Mouse (Mus musculus) frontal cortex, adult 2 months (tissue): ENCODE measurements around the gene Sox5. TPM values are rescaled to one million over a fixed set of nuclear protein-coding genes. Genes with fewer than 3 reads are reported as not detected.
A peak's percentile ranks its signal among the peaks of the same experiment; 100 is the strongest.
"Not testable (repeated sequence)": the region's sequence is repeated elsewhere in the genome, so short reads cannot be mapped to it uniquely, and the experiment has no call there.

Source experiments
- DNase-seq, 2 experiments: peaks; one replicate each; pipeline ENCODE4 v3.0.0; 2022; ENCODE audit warnings: low spot score in 1 of 2; ENCODE audit errors: extremely low spot score in 1 of 2
- polyA plus RNA-seq: library from polyadenylated mRNA; depleted of rRNA; stranded (reverse); fragments of >200 nt; gene quantifications from 2 replicates; pipeline ENCODE4 v1.2.3, GENCODE M21; 2012

Gene Sox5
- polyA plus RNA-seq, 1 experiment = 27.9 TPM

DNA sequence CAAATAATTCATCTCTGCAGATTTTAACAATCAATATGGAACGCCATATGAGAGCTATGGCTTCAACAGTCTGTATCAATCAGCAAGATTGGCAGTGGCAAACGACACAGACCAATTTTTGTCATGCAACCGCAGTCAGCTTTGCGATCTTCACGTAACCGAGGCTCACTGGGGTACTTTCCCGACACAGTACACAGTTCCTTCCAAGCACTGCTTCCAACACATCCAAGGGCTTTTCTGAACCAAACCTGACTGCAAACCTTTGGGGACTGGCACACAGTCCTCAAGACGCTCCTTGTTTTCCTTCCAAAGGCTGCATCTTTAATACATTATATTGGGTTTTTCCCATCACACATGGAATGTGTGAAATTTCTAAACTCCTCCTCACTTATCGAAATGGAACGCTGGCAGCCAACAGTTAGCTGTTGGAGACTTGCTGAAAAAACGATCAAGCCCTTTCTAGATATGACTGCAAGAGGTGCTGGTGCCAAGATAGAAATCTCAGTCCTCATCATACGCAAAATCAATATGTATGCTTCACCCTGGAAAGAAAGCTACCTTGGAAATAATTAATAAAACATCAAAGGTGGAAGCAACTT, 474.1 kb downstream of the Sox5 start:
- DNase-seq = no peak

DNA sequence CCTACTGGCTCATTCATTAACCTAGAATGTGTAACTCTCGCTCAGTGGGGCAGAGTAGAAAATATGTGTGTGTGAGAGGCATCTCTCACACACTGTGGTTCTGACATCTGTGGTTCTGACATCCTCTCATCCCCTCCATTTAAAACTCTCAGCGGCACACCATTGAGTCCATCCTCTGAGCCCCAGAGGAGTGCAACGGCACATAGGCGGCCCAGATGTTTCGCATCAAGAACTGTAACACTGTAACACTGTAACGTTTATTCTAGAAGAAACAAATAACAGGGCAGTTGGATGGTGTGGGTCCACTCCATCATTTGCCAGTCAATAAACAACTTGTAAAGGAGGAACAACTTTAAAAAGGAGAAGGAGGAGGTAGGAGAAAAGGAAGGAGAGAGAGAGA, 479.0 kb downstream of the Sox5 start:
- no peak for DNase-seq

DNA sequence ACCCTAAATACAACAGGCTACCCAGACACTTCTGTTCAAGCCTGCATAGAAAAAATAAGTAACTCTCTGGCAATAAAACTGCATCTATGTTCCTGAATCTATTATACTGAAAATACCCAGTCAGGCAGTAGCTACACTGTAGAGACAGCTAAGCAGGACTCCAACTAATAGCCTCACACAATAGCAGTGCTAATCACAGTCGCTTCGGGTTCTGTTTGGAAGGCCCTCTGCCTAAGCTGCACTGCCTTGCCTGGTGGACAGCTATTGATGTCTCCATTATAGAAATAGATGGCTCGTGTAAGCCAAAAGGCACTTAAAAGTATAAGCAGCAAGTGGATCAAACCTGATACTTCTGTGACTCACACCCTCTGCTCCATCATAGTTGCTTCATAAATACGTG, 480.7 kb downstream of the Sox5 start:
- DNase-seq = no peak

DNA sequence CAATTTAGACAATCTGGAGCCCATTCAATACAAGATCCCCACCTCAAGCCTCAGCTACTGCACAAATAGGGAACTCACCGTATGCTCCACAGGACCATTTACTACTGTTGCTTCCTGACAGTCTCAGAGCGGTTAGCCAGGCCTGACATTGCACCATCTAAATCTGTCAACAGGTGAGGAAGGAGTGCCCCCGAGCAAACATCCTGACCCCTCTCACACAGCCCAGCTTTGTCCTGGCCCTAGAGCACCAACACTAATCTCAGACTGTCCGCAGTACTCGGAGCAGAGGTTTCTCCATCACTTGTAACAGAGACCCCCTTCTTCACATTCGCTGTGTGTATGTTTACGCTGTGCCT, 482.3 kb downstream of the Sox5 start:
- DNase-seq = no peak

DNA sequence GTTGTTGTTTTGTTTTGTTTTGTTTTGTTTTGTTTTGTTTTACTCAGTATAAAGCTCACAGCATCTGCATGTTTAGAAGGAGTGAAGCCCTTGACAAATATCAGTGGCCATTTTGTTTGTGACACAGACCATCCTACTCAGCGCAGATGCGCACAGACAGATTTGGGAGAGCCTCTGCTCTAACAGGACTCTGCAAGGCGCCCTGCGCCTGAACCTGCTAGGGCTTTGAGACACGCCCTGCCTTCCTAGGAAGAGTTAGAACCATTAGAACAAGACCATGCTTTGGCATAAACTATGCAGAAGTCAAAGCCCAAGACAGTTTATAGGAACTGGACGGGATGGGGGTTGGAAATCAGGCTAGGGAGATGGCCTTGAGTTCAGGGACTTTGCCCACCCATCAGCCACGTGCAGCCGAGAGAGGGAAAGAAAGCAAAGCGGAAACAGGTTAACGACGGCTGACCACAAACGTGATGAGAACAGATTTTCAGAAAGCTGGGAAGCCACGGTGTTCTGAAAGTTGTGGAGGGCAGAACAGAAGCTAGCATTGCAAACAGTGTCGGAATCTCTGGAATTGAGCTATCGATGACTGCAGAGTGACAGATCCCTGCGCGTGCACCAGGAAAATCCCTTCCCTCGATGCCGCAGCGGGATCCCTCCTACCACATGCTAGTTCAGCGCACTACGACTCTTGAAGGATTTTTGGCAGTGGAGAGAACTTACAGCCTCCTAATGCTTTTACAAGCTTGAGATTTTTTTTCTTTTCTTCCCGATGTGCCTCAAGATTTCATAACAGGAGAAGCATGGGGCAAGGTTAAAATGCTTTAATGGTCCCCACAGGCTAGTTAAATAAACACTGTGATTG, 482.9 kb downstream of the Sox5 start:
- DNase-seq = no peak

DNA sequence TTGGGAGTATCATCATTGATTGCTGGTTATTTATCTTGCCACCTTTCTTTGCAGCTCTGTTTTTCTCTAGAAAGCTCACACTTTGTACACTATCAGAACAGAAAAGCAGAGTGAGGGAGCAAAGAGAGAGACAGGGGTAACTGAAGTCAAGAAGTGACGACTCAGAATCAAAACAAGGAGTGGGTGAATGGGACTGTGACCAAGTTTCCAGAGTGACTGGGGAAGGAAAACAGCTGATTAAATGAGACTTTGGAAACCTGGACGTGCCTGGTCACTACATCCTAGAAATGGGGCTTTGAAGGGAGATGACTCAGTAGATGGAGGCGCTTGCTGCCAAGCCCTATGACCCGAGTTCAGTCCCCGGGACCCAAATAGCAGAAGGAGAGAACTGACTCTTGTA, 483.9 kb downstream of the Sox5 start:
- no peak for DNase-seq

DNA sequence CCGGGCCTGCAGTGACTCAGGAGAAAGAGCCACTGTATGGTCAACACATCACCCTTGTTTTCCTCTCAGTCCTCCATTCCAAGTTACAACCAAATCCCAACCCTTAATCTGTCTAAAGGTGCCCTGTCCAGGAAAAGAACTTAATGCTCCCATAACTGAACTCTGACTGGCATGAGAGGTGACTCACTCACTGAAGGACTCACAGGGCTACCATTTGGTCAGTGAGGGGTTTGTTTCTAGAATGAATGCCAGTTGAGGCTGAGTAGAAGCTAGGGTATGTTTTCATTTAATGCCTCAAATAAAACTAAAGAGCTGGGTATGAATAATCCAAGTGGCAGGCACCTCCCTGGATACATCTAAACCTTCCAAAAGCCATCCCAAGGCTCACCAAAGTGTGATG, 484.6 kb downstream of the Sox5 start:
- no peak for DNase-seq

DNA sequence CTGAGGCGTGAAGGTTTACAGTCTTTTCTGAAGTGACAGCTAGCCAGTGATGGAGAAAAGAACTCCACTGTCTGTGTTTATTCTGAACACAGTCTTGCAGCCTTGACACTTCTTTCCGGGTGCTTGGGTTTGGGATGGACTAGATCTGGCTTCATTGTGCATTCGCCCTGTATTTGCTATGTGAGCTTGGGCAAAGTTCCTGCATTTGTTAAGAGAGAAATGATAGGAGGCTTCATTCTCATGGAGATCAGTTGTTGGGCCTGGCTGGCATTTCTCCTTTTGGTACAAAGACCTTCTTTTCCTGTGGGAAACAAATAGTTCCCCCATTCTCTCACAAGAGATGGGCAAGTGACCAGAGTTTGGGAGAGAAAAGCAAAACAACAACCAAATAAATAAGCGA, 490.3 kb downstream of the Sox5 start:
- no peak for DNase-seq

DNA sequence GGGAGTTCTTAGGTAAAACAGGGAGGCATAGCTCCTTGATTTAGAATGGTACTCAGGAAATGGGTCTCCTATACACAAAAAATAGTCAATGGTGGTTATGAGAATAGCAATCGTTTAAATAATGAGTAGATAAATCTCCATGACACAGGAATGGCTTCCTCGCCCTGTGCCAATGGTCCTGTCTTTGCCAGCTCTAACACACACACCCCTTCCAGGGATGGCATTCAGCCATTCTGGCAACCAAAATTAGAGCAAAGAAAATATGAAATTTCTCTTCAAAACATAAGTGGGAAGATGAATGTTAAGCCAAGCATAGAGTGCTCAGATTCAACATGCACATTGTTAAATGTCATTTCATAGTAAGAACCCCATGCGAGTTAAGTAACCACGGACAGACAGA, 495.7 kb downstream of the Sox5 start:
- DNase-seq = peak in 1 of 2 experiments; percentile 26

DNA sequence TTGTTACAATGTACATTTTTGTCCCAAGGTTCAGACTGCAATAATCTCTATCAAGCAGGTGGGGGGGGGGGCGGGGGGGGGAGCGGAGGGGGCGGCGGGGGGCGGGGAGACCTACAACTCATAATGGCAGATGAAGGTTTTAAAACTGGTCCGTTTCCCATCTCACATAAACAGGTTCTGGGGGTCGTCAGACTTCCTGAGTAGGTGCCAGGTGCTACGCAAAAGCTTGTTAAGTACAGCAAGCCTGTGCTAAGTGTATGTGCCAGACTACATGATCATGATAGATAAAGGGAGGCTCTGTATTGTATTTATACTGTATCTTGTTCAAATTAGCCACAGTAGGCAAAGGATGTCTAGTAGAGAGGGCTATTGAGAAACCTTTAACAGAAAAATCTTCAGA, 498.6 kb downstream of the Sox5 start:
- no peak for DNase-seq

DNA sequence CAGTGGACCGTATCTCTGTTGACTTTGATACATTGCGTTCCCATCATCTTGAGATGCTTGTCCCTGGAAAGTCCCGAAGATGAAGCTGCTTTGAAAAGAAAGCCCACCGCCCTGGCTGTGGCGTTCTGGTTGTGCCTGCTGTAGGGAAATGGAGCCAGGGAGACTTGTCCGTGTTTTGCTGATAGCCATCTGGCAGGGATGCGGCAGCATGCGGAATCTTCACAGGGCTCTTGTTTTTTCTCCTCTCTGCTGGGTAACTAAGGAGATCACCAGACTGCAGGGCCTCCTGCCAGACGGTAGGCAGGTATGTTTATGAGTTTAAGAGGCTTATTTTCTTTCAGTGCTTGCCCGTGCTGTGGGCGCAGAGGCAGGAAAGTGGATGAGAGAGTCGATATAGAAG, 499.0 kb downstream of the Sox5 start:
- DNase-seq = peak in 1 of 2 experiments; percentile 27

DNA sequence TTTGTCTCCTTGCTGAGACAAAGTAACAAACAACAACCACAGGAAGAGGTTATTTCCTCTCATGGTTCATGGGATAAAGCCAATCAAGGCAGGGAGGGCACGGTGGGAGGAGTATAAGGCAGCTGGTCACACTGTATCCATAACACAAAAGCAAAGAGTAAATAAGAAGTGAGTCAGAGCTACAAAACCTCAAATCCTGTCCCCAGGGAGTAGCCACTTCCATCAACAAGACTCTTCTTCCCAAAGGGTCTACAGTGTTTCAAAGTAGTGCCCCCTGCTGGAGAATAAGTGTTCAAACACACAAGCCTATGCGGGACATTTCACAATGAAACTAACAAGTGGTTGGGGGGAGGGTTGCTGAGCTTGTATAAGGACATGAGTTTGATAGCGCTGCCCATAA, 500.1 kb downstream of the Sox5 start:
- no peak for DNase-seq

DNA sequence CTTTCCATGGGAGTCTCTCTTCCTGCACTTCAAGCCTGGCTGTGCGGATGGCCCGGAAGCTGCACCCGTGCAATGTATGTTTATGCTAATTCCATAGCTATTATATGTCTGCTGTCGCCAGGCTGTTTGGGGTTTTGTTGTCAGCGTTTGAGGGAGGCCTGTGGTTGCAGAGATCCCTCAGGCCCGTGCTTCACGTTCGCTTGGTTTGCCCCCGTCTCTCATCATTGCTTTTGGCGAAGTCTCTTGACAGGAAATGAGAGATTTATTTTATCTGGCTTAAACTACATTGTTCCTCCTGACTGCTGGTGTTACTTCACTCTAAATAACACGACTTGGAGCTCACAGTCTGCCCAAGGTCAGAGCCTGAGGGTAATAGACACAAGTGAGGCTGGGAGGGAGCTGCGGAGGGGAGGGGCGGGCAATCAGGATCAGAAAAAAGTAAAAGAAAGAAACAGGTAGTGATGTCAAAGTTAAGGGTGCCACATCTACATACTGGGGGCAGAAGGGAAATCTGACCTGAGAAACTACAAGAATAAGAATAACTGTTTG, 503.2 kb downstream of the Sox5 start:
- no peak for DNase-seq

DNA sequence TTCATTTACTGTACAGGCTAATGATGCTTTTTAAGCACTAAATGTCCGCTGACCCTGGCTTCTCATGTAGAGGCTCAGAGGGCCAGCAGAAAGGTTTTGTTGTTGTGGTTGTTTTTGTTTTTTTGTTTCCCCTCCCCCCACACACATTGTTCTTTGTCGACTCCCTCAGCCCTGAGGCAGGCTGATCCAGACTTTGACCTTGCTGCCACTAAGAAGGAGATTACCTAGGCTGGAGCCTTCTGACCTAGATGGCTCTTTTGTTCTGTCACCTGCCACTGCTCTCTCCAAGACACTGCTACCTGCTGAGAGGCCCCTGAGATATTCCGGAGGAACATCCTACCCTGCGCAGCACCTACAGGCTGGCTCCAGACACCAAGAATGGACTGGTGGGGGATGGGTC, 508.4 kb downstream of the Sox5 start:
- DNase-seq = not testable (repeated sequence)

DNA sequence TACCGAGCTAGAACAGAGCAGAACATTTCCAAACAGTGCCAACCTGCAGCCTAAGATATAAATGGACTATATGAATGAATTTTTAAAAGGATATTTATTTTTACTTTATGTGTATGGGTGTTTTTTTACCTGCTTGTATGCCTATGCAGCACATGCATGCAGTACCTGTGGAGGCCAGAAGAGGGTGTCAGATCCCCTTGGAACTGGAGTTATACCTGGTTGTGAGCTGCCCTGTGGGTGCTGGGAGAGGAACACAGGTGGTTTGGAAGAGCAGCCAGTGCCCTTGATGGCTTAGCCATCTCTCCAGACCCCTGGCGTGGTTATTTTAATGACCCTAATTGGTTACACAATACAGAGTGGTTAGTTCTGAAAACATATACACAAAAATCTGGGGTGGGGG, 510.5 kb downstream of the Sox5 start:
- no peak for DNase-seq

DNA sequence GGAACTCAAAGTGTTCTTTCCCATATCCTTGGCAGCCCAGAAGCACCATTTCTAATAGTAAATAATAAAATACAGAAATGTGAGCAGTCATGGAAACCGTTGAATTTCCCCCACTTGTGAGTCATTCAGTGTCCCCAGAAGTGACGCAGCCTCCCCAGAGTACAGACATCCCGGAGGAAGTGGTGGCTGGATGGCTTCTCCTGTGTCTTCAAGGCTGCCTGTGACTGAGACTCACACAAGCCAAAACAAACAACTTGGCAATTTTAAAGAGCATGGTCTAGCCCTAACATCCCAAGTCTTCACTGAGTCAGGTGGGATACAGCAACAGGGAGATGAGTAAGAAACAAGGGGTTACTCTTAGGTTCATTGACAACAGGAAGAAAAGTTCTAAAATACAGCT, 511.5 kb downstream of the Sox5 start:
- peak in 1 of 2 experiments; percentile 8 for DNase-seq

DNA sequence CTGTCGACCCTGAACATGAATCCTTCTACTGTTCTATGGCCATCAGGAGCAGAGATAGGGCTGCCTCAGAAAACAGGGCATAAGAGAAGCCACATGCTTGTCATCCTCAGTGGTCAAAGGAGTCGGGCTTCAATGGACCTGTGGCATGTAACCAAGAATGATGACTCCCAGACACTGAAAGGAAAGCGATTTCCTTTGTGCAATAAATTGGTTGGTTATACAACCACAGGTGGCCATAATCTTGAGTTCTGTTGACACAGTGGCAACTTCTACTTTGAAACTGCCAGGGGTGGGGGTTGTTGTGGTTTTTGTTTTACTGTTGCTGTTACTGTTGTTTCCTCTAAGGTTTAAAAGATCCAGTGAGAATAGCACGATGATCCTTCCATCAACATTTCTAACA, 512.1 kb downstream of the Sox5 start:
- no peak for DNase-seq

DNA sequence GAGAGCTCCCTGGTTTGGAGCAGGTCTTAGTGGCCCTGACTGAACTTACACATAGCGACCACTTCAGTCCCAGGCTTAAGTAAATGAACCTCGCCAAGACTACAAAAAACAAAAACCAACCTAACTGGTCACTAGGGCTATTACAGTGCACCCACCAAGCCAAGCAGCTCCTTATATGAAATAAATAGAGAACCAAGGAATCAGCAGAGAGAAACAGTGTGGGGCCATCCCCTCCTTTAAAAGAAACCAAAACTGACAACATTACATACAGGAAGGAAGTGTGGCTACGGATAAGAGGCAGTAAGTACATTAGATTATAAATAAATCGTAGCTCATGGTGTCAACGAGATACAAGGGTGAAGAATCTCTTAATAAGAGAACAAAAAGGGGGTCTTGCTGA, 516.0 kb downstream of the Sox5 start:
- no peak for DNase-seq

DNA sequence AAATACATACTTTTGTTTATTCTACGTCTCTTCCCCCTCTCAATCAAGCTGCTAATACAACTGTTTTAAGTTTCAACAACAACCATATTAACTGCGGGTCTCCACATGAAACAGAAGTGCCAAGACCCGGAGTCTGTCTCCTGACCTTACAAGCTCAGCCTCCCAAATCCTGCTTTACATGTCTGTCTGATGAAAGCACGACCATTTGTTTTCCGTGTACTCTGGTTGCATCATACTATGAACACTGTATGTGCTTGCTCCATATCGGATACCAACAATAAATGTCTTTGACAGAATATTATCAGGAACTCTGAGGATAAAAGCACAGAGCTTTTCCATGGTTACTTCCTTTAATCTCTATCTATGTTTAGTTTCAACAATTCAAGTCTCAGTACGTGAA, 516.8 kb downstream of the Sox5 start:
- no peak for DNase-seq

DNA sequence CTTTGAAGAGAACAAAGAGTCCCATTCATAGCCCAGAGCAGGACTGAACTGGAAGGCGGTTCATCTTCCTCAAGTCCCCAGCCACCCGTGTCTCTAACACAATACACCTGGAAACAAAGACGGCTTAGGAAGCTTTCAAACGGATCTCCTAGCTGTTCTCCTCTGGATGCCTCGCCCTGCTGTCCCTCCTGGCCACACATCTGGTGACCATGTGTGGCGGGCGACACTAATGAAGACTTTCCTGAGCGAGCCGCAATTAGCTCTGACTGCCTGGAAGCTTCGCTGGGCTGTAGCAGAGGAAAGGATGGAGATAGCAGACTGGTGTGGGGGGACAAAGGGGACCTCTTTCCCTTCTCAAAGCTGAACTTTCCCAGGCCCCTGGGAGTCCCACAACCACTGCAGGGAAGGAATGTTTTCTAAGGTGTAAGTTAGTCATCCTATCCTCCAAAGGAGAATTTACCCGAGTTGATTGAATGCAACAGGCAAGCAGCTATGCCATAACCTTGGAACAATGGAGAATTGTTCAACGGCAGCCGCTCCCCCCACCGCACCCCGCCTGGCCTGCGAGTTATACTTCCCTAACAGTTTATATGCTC, 517.4 kb downstream of the Sox5 start:
- no peak for DNase-seq

DNA sequence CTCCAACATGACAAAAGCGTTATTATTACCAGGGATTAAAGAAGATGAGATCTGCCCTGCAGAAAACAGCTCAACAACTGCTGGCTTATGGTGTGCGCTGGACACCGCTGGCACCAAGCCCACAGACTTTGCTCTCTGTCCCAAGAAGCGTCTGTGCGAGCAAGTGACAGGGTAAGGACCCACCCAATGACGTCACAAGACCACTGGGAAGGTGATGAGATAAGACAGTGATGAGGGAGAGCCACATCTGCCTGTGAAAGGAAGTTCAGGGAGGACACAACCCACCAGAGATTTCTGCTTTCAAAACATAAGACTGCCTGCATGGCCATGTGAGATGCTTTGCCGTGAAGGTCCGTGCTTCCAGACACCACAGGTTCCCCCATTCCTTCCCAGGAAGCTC, 525.3 kb downstream of the Sox5 start:
- no peak for DNase-seq

DNA sequence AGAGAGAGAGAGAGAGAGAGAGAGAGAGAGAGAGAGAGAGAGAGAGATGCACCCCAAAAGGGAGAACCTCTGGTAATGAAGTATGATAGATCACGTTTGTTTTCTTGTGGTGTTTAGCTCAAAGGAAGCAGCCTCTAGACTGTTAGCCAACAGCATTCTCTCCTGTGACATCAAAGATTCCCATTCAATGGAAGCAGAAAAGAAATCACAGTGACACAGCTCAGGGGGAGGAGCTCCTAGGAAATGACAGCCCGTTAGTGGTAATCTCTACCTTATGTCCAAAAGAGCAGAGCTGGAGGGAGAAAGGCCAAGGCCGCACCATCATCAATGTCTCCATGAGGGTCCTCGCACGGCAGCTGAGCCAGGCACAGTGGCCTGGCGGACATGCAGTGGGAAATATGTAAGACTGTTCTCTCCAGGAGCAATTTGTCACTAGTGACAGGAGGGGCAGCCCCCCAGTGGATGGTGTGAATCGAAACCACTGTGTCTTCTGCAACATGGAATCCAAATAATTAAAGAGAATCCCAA, 529.5 kb downstream of the Sox5 start:
- DNase-seq = no peak
